Mouse (Mus musculus) brain, adult 10 weeks (tissue): Measurements from ENCODE around the gene Mcpt9. TPM values are rescaled to one million over a fixed set of nuclear protein-coding genes. Genes with fewer than 3 reads are reported as not detected.

Experiments used
- polyA plus RNA-seq: library from polyadenylated mRNA; stranded (reverse); fragments of 350-450 nt; fragmentation: Illumina TruSeq; extraction: RNeasy Lipid Tissue Mini Kit (QIAGEN cat#74804); gene quantifications from one replicate; pipeline ENCODE4 v1.2.3, GENCODE M21; 2015; ENCODE audit warnings: low read depth, low replicate concordance

Gene Mcpt9
- not detected for polyA plus RNA-seq

DNA sequence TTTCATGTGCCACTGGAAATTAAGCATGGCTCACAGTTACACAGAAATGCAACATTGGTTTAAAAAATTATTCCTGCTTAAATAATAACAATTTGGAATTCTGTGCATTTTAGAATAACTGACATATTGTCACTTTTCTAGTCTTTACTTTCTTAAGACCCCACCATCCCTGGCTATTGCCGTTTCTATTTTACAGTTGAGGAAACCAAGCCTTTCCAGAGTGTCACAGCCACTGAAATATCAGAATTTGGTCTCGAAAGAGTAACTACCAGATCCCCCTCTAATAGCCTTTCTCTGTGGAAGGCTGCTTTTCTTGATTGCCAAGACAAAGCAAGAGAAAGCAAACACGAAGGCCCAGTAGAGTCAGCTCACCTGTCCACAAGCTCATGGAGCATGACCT lies at the start of gene Mcpt9:
TSS of gene Mcpt9 (minus strand) at position 101 of the 400 bp plus-strand sequence.

GRCm38 (mm10) chr14:56062213-56062612 lies 31.9 kb upstream of the Mcpt9 start, which contains the start of gene Mcpt4:
Gene Mcpt4 (minus strand): TSS chr14:56062313.

GRCm38 (mm10) chr14:56041792-56042191 lies 11.5 kb upstream of the Mcpt9 start, which contains the start of gene Mcpt2:
Gene Mcpt2 (plus strand): TSS chr14:56042041.

GRCm38 (mm10) chr14:56017671-56018070 lies 12.6 kb downstream of the Mcpt9 start, which contains the start of gene Mcpt1:
Gene Mcpt1 (plus strand): TSS chr14:56017971.

Other genes with a start within 250 kb of the Mcpt9 start
- 5.3 TPM for gene Adcy4, start 246.4 kb downstream of the Mcpt9 start, polyA plus RNA-seq
- gene Ripk3, start 241.6 kb downstream of the Mcpt9 start, polyA plus RNA-seq: 0.25 TPM
- gene Nfatc4, start 207.4 kb downstream of the Mcpt9 start, polyA plus RNA-seq: 2.3 TPM
- 3.9 TPM for gene Nynrin, start 176.5 kb downstream of the Mcpt9 start, polyA plus RNA-seq
- 0.49 TPM for gene Cbln3, start 146.1 kb downstream of the Mcpt9 start, polyA plus RNA-seq
- 9.0 TPM for gene Khnyn, start 145.5 kb downstream of the Mcpt9 start, polyA plus RNA-seq
- gene Sdr39u1, start 130.2 kb downstream of the Mcpt9 start, polyA plus RNA-seq: 155 TPM
- not detected for gene Cma1, start 85.8 kb downstream of the Mcpt9 start, polyA plus RNA-seq
- not detected for gene Cma2, start 79.5 kb downstream of the Mcpt9 start, polyA plus RNA-seq
- gene Mcpt1, start 12.5 kb downstream of the Mcpt9 start, polyA plus RNA-seq: not detected
- gene Mcpt2, start 11.5 kb upstream of the Mcpt9 start, polyA plus RNA-seq: not detected
- not detected for gene Mcpt4, start 31.8 kb upstream of the Mcpt9 start, polyA plus RNA-seq
- not detected for gene Mcpt8, start 54.8 kb upstream of the Mcpt9 start, polyA plus RNA-seq
- gene Ctsg, start 72.1 kb upstream of the Mcpt9 start, polyA plus RNA-seq: not detected
- not detected for gene Gzme, start 90.1 kb upstream of the Mcpt9 start, polyA plus RNA-seq
- not detected for gene Gzmd, start 102.1 kb upstream of the Mcpt9 start, polyA plus RNA-seq
- not detected for gene Gzmg, start 129.1 kb upstream of the Mcpt9 start, polyA plus RNA-seq
- not detected for gene Gzmn, start 144.1 kb upstream of the Mcpt9 start, polyA plus RNA-seq
- not detected for gene Gzmf, start 180.9 kb upstream of the Mcpt9 start, polyA plus RNA-seq
- gene Gzmc, start 204.2 kb upstream of the Mcpt9 start, polyA plus RNA-seq: not detected
- gene Gzmb, start 231.8 kb upstream of the Mcpt9 start, polyA plus RNA-seq: not detected